Mouse (Mus musculus): Measurements from ENCODE around the gene Myo15b.

The Myo15b gene

GRCm38 (mm10) chr11:115858354-115858753 is at the start of gene Myo15b:
TSS of gene Myo15b (plus strand) at chr11:115858406.
- no peak for DNase-seq

- peak; percentile 65 to 83 for DNase-seq
These were observed 49.4 kb upstream of the Myo15b start for GRCm38 (mm10) chr11:115808696-115809310.

- DNase-seq = peak; percentile 69 to 88
These were observed 48.9 kb upstream of the Myo15b start for GRCm38 (mm10) chr11:115809311-115809781.

- DNase-seq = peak; percentile 84 to 93
These were observed 47.8 kb upstream of the Myo15b start for GRCm38 (mm10) chr11:115810377-115810776.

GRCm38 (mm10) chr11:115811381-115812093 is 46.7 kb upstream of the Myo15b start:
- no peak for DNase-seq

GRCm38 (mm10) chr11:115812095-115812494 is 46.1 kb upstream of the Myo15b start:
- DNase-seq = peak; percentile 67 to 87

- peak; percentile 41 to 77 for DNase-seq
These were observed 45.4 kb upstream of the Myo15b start for GRCm38 (mm10) chr11:115812533-115813420.

- peak; percentile 98 to 99 for DNase-seq
These were observed 44.5 kb upstream of the Myo15b start, which contains the start of gene Caskin2 for GRCm38 (mm10) chr11:115813507-115814296. TSS of gene Caskin2 (minus strand) at chr11:115813639.

GRCm38 (mm10) chr11:115814605-115815450 is 43.4 kb upstream of the Myo15b start, which contains the start of gene Tsen54:
TSS of gene Tsen54 (plus strand) at chr11:115814724.
- peak; percentile 91 to 93 for DNase-seq

- DNase-seq = peak in 1 of 2 experiments; percentile 41
These were observed 40.9 kb upstream of the Myo15b start for GRCm38 (mm10) chr11:115817331-115817730.

- DNase-seq = peak; percentile 30 to 74
These were observed 38.1 kb upstream of the Myo15b start for GRCm38 (mm10) chr11:115819915-115820623.

- DNase-seq = no peak
These were observed 37.2 kb upstream of the Myo15b start for GRCm38 (mm10) chr11:115821001-115821400.

GRCm38 (mm10) chr11:115823774-115824740 is 34.1 kb upstream of the Myo15b start, which contains the start of gene Llgl2:
TSS of gene Llgl2 (plus strand) at chr11:115824049.
- peak; percentile 96 to 98 for DNase-seq

GRCm38 (mm10) chr11:115824813-115825212 is 33.4 kb upstream of the Myo15b start:
- no peak for DNase-seq

GRCm38 (mm10) chr11:115826487-115826886 is 31.7 kb upstream of the Myo15b start:
- DNase-seq = no peak

- no peak for DNase-seq
These were observed 30.6 kb upstream of the Myo15b start for GRCm38 (mm10) chr11:115827624-115828023.

GRCm38 (mm10) chr11:115829036-115829435 is 29.2 kb upstream of the Myo15b start:
- peak in 1 of 2 experiments; percentile 72 for DNase-seq

GRCm38 (mm10) chr11:115830550-115831325 is 27.5 kb upstream of the Myo15b start:
- peak; percentile 63 to 82 for DNase-seq
